Mouse (Mus musculus) forebrain, embryonic 13.5 days (tissue): Measurements from ENCODE around the gene Sebox. TPM values are rescaled to one million over a fixed set of nuclear protein-coding genes. Genes with fewer than 3 reads are reported as not detected.
"Not testable (repeated sequence)": the region's sequence is repeated elsewhere in the genome, so short reads cannot be mapped to it uniquely, and the experiment has no call there.

Source experiments
- ATAC-seq: fragments of 200-750 bp; cut with Nextera tagmentation; 2 replicates; pipeline ENCODE4 v1.8.0; 2017
- H3K27ac ChIP-seq: fragments of 300-500 bp; sonication (generic); 2 replicates; pipeline ENCODE4 v1.5.1; 2015; ENCODE audit warnings: inconsistent platforms, mild to moderate bottlenecking, moderate library complexity
- H3K27me3 ChIP-seq: fragments of 300-500 bp; sonication (generic); 2 replicates; pipeline ENCODE4 v1.6.1; 2015; ENCODE audit warnings: mild to moderate bottlenecking, inconsistent platforms
- H3K36me3 ChIP-seq: fragments of 300-500 bp; sonication (generic); 2 replicates; pipeline ENCODE4 v1.6.1; 2015; ENCODE audit warnings: mild to moderate bottlenecking, inconsistent platforms; ENCODE audit not compliant: poor library complexity, severe bottlenecking
- H3K4me1 ChIP-seq: fragments of 300-500 bp; sonication (generic); 2 replicates; pipeline ENCODE4 v1.6.1; 2015; ENCODE audit warnings: inconsistent platforms
- H3K4me2 ChIP-seq: fragments of 300-500 bp; sonication (generic); 2 replicates; pipeline ENCODE4 v1.6.1; 2015; ENCODE audit warnings: inconsistent platforms, mild to moderate bottlenecking, moderate library complexity
- H3K4me3 ChIP-seq: fragments of 300-500 bp; sonication (generic); 2 replicates; pipeline ENCODE4 v1.5.1; 2015; ENCODE audit warnings: mild to moderate bottlenecking, inconsistent platforms
- H3K9ac ChIP-seq: fragments of 300-500 bp; sonication (generic); 2 replicates; pipeline ENCODE4 v1.6.1; 2015; ENCODE audit warnings: mild to moderate bottlenecking, inconsistent platforms
- H3K9me3 ChIP-seq: fragments of 300-500 bp; sonication (generic); replicated peaks from 2 replicates; pipeline ENCODE4 v1.6.1; 2016; ENCODE audit warnings: inconsistent platforms
- WGBS: fragments of 180-500 bp; shearing (Covaris S2); methylation state at CpG from one replicate; pipeline ENCODE4 v1.1.7; 2015; 5-methylcytosine and 5-hydroxymethylcytosine counted together
- polyA plus RNA-seq: library from polyadenylated mRNA; unstranded; fragments of >200 nt; fragmentation: Nextera tagmentation; extraction: Ambion mirVana; gene quantifications from 2 replicates; pipeline ENCODE4 v1.2.1, GENCODE M21; 2015

The Sebox gene
- polyA plus RNA-seq, 1 experiment from 2014 or later, result 0.36 TPM

GRCm38 (mm10) chr11:78523241-78523955 is 20.2 kb downstream of the Sebox start:
- H3K9ac ChIP-seq, result no peak overlapping the region
- 89% methylated on average over 9 of the region's 9 CpGs for WGBS
- H3K27me3 ChIP-seq, result no peaks in the 10 kb centered on the region
- H3K4me2 ChIP-seq, result no peak overlapping the region
- no peak overlapping the region for H3K27ac ChIP-seq
- no peak overlapping the region for H3K4me3 ChIP-seq
- peaks cover 100% of the 10 kb centered on the region for H3K36me3 ChIP-seq
- H3K4me1 ChIP-seq, result peaks cover 5% of the 10 kb centered on the region
- no peak for ATAC-seq
- no peaks in the 10 kb centered on the region for H3K9me3 ChIP-seq

- no peak for ATAC-seq
- no peak overlapping the region for H3K9ac ChIP-seq
- peaks cover 100% of the 10 kb centered on the region for H3K36me3 ChIP-seq
- no peak overlapping the region for H3K27ac ChIP-seq
- no peak overlapping the region for H3K4me2 ChIP-seq
- WGBS, result 59% methylated on average over 2 of the region's 2 CpGs
- H3K27me3 ChIP-seq, result no peaks in the 10 kb centered on the region
- no peak overlapping the region for H3K4me3 ChIP-seq
- peaks cover 5% of the 10 kb centered on the region for H3K4me1 ChIP-seq
- no peaks in the 10 kb centered on the region for H3K9me3 ChIP-seq
Observed at GRCm38 (mm10) chr11:78524838-78525237, 21.6 kb downstream of the Sebox start.

- Histone ChIP-seq H3K4me1 (peaks cover 5% of the 10 kb centered on the region), H3K4me3 (no peak overlapping the region), H3K27ac (no peak overlapping the region), H3K36me3 (peaks cover 72% of the 10 kb centered on the region), H3K9me3 (no peaks in the 10 kb centered on the region), H3K27me3 (no peaks in the 10 kb centered on the region), H3K9ac (no peak overlapping the region), H3K4me2 (no peak overlapping the region)
- 83% methylated on average over 9 of the region's 9 CpGs for WGBS
- no peak for ATAC-seq
Observed at GRCm38 (mm10) chr11:78528714-78529113, 25.5 kb downstream of the Sebox start.

GRCm38 (mm10) chr11:78530001-78530400 is 26.8 kb downstream of the Sebox start:
- Histone ChIP-seq H3K36me3 (peaks cover 59% of the 10 kb centered on the region), H3K27ac (no peak overlapping the region), H3K4me3 (no peak overlapping the region), H3K9me3 (no peaks in the 10 kb centered on the region), H3K4me2 (no peak overlapping the region), H3K4me1 (peaks cover 11% of the 10 kb centered on the region), H3K9ac (no peak overlapping the region), H3K27me3 (no peaks in the 10 kb centered on the region)
- no peak for ATAC-seq
- 92% methylated on average over 12 of the region's 12 CpGs for WGBS

GRCm38 (mm10) chr11:78531046-78531445 is 27.8 kb downstream of the Sebox start:
- Histone ChIP-seq H3K36me3 (peaks cover 48% of the 10 kb centered on the region), H3K27ac (no peak overlapping the region), H3K4me1 (peaks cover 15% of the 10 kb centered on the region), H3K4me2 (no peak overlapping the region), H3K4me3 (no peak overlapping the region), H3K9ac (no peak overlapping the region), H3K27me3 (no peaks in the 10 kb centered on the region), H3K9me3 (no peaks in the 10 kb centered on the region)
- no peak for ATAC-seq
- whole genome bisulfite sequencing, result 87% methylated on average over 6 of the region's 6 CpGs

GRCm38 (mm10) chr11:78531515-78531914 is 28.3 kb downstream of the Sebox start:
- not testable (repeated sequence) for H3K27ac ChIP-seq, H3K9me3 ChIP-seq, H3K4me2 ChIP-seq, H3K9ac ChIP-seq, ATAC-seq, H3K4me3 ChIP-seq, H3K27me3 ChIP-seq
- WGBS, result 96% methylated on average over 10 of the region's 10 CpGs
- Histone ChIP-seq H3K36me3 (peaks cover 44% of the 10 kb centered on the region), H3K4me1 (peaks cover 15% of the 10 kb centered on the region)

GRCm38 (mm10) chr11:78534516-78534915 is 31.3 kb downstream of the Sebox start:
- peak overlapping the region; percentile 80 for H3K4me2 ChIP-seq
- ATAC-seq, result no peak
- no peaks in the 10 kb centered on the region for H3K9me3 ChIP-seq
- H3K27me3 ChIP-seq, result no peaks in the 10 kb centered on the region
- H3K9ac ChIP-seq, result peak overlapping the region; percentile 77; the same call in 1 of the 2 replicates
- H3K27ac ChIP-seq, result no peak overlapping the region
- 94% methylated on average over 4 of the region's 4 CpGs for WGBS
- peak overlapping the region; percentile 67 for H3K4me3 ChIP-seq
- peaks cover 25% of the 10 kb centered on the region for H3K36me3 ChIP-seq
- H3K4me1 ChIP-seq, result peaks cover 29% of the 10 kb centered on the region

- Histone ChIP-seq H3K9me3 (no peaks in the 10 kb centered on the region), H3K27ac (peak overlapping the region; percentile 88), H3K4me1 (peaks cover 29% of the 10 kb centered on the region), H3K4me3 (peak overlapping the region; percentile 67), H3K27me3 (no peaks in the 10 kb centered on the region), H3K36me3 (peaks cover 28% of the 10 kb centered on the region), H3K9ac (peak overlapping the region; percentile 77), H3K4me2 (peak overlapping the region; percentile 80)
- whole genome bisulfite sequencing, result under 1% methylated on average over 23 of the region's 23 CpGs
- peak; percentile 5; the same call in 1 of the 2 replicates for ATAC-seq
Observed at GRCm38 (mm10) chr11:78535376-78536079, 32.3 kb downstream of the Sebox start.

GRCm38 (mm10) chr11:78536080-78536689 is 32.9 kb downstream of the Sebox start, which contains the start of the genes Tnfaip1 and Ift20:
Tnfaip1 (minus strand) TSS chr11:78536332.
Ift20 (plus strand) TSS chr11:78536361.
- Histone ChIP-seq H3K9me3 (no peaks in the 10 kb centered on the region), H3K4me3 (peak within 1 kb of the TSS; percentile 67), H3K4me1 (peaks cover 29% of the 10 kb centered on the region), H3K9ac (peak within 1 kb of the TSS; percentile 81), H3K4me2 (peak within 1 kb of the TSS; percentile 80), H3K27me3 (no peaks in the 10 kb centered on the region), H3K27ac (peak within 1 kb of the TSS; percentile 88), H3K36me3 (peaks cover 34% of the 10 kb centered on the region)
- peak; percentile 98 for ATAC-seq
- under 1% methylated on average over 52 of the region's 52 CpGs for WGBS

GRCm38 (mm10) chr11:78536690-78537084 is 33.4 kb downstream of the Sebox start:
- no peaks in the 10 kb centered on the region for H3K9me3 ChIP-seq
- peaks cover 29% of the 10 kb centered on the region for H3K4me1 ChIP-seq
- H3K9ac ChIP-seq, result peak overlapping the region; percentile 81
- peaks cover 38% of the 10 kb centered on the region for H3K36me3 ChIP-seq
- H3K27ac ChIP-seq, result peak overlapping the region; percentile 74
- H3K4me2 ChIP-seq, result peak overlapping the region; percentile 80
- H3K27me3 ChIP-seq, result no peaks in the 10 kb centered on the region
- 0 out of 2 replicates have a peak, but pooled peaks have one; percentile 5 for ATAC-seq
- 5% methylated on average over 14 of the region's 14 CpGs for WGBS
- H3K4me3 ChIP-seq, result peak overlapping the region; percentile 67

- no peak overlapping the region for H3K4me2 ChIP-seq
- H3K4me3 ChIP-seq, result no peak overlapping the region
- ATAC-seq, result no peak
- H3K4me1 ChIP-seq, result peaks cover 16% of the 10 kb centered on the region
- no peak overlapping the region for H3K27ac ChIP-seq
- no peaks in the 10 kb centered on the region for H3K9me3 ChIP-seq
- WGBS, result 88% methylated on average over 3 of the region's 3 CpGs
- H3K9ac ChIP-seq, result no peak overlapping the region
- peaks cover 52% of the 10 kb centered on the region for H3K36me3 ChIP-seq
- H3K27me3 ChIP-seq, result no peaks in the 10 kb centered on the region
Observed at GRCm38 (mm10) chr11:78540358-78540757, 37.1 kb downstream of the Sebox start.
